Mouse (Mus musculus) hindbrain, embryonic 16.5 days (tissue): ENCODE measurements at regions not wholly inside any gene's neighbourhood (a gene's known extent, or its start where the extent isn't known, plus 50 kb on each side); places are given as distances from the start of the nearest gene placed in this dataset.

Experiments
- ATAC-seq: fragments of 200-750 bp; cut with Nextera tagmentation; 2 replicates; pipeline ENCODE4 v1.8.0; 2017; ENCODE audit warnings: moderate TSS enrichment, moderate library complexity
- H3K27ac ChIP-seq: fragments of 300-500 bp; sonication (generic); 2 replicates; pipeline ENCODE4 v1.5.1; 2014; ENCODE audit warnings: low read depth, mild to moderate bottlenecking, control low read depth, low read length, moderate library complexity
- H3K27me3 ChIP-seq: fragments of 300-500 bp; sonication (generic); replicated peaks from 2 replicates; pipeline ENCODE4 v1.6.1; 2014; ENCODE audit warnings: low read length; ENCODE audit not compliant: control insufficient read depth, insufficient read depth
- H3K36me3 ChIP-seq: fragments of 300-500 bp; sonication (generic); 2 replicates; pipeline ENCODE4 v1.6.1; 2014; ENCODE audit warnings: mild to moderate bottlenecking, low read length, moderate library complexity, mixed read lengths; ENCODE audit not compliant: control insufficient read depth, insufficient read depth
- H3K4me1 ChIP-seq: fragments of 300-500 bp; sonication (generic); 2 replicates; pipeline ENCODE4 v1.6.1; 2014; ENCODE audit warnings: low read depth, low read length; ENCODE audit not compliant: control insufficient read depth, insufficient read depth
- H3K4me2 ChIP-seq: fragments of 300-500 bp; sonication (generic); 2 replicates; pipeline ENCODE4 v1.6.1; 2014; ENCODE audit warnings: mild to moderate bottlenecking, low read length, control low read depth, moderate library complexity
- H3K4me3 ChIP-seq: fragments of 300-500 bp; sonication (generic); 2 replicates; pipeline ENCODE4 v1.5.1; 2014; ENCODE audit warnings: mild to moderate bottlenecking, low read length, control low read depth, moderate library complexity
- H3K9ac ChIP-seq: fragments of 300-500 bp; sonication (generic); 2 replicates; pipeline ENCODE4 v1.6.1; 2014; ENCODE audit warnings: low read depth, mild to moderate bottlenecking, control low read depth, low read length, moderate library complexity
- H3K9me3 ChIP-seq: fragments of 300-500 bp; sonication (generic); 2 replicates; pipeline ENCODE4 v1.6.1; 2014; ENCODE audit warnings: mild to moderate bottlenecking, low read length, moderate library complexity; ENCODE audit not compliant: control insufficient read depth
- WGBS: fragments of 180-500 bp; shearing (Covaris S2); extraction: QIAGEN DNeasy Blood & Tissue Kit; methylation state at CpG from one replicate; pipeline ENCODE4 v1.1.7; 2014; 5-methylcytosine and 5-hydroxymethylcytosine counted together

- Histone ChIP-seq H3K4me1 (no peaks in the 10 kb centered on the region), H3K4me2 (no peak overlapping the region), H3K27me3 (no peaks in the 10 kb centered on the region), H3K4me3 (no peak overlapping the region), H3K9ac (no peak overlapping the region), H3K27ac (no peak overlapping the region), H3K36me3 (no peaks in the 10 kb centered on the region), H3K9me3 (no peaks in the 10 kb centered on the region)
- 78% methylated on average over 5 of the region's 5 CpGs for WGBS
- no peak for ATAC-seq
These were observed 253.4 kb downstream of the Cog6 start for GRCm38 (mm10) chr3:52763660-52764059.

- Histone ChIP-seq H3K27ac (no peak overlapping the region), H3K9ac (no peak overlapping the region), H3K9me3 (no peaks in the 10 kb centered on the region), H3K4me2 (no peak overlapping the region), H3K36me3 (no peaks in the 10 kb centered on the region), H3K27me3 (no peaks in the 10 kb centered on the region), H3K4me3 (no peak overlapping the region), H3K4me1 (no peaks in the 10 kb centered on the region)
- no peak for ATAC-seq
- WGBS: 90% methylated on average over 6 of the region's 6 CpGs
These were observed 254.5 kb downstream of the Cog6 start for GRCm38 (mm10) chr3:52762549-52762948.

GRCm38 (mm10) chr3:52759846-52760245 is 257.2 kb downstream of the Cog6 start:
- Histone ChIP-seq H3K4me2 (no peak overlapping the region), H3K36me3 (no peaks in the 10 kb centered on the region), H3K9ac (no peak overlapping the region), H3K27me3 (no peaks in the 10 kb centered on the region), H3K4me1 (no peaks in the 10 kb centered on the region), H3K4me3 (no peak overlapping the region), H3K27ac (no peak overlapping the region), H3K9me3 (no peaks in the 10 kb centered on the region)
- WGBS: 93% methylated on average over 11 of the region's 11 CpGs
- ATAC-seq: no peak

GRCm38 (mm10) chr3:52758561-52758960 is 258.5 kb downstream of the Cog6 start:
- H3K4me3 ChIP-seq: no peak overlapping the region
- no peak overlapping the region for H3K9ac ChIP-seq
- H3K27me3 ChIP-seq: no peaks in the 10 kb centered on the region
- no peak overlapping the region for H3K27ac ChIP-seq
- no peaks in the 10 kb centered on the region for H3K36me3 ChIP-seq
- H3K4me1 ChIP-seq: no peaks in the 10 kb centered on the region
- no peaks in the 10 kb centered on the region for H3K9me3 ChIP-seq
- H3K4me2 ChIP-seq: no peak overlapping the region
- no peak for ATAC-seq
- WGBS: 42% methylated on average over 2 of the region's 2 CpGs

- 96% methylated on average over 5 of the region's 5 CpGs for WGBS
- Histone ChIP-seq H3K27me3 (no peaks in the 10 kb centered on the region), H3K9me3 (no peaks in the 10 kb centered on the region), H3K27ac (no peak overlapping the region), H3K36me3 (no peaks in the 10 kb centered on the region), H3K4me3 (no peak overlapping the region), H3K4me1 (no peaks in the 10 kb centered on the region), H3K9ac (no peak overlapping the region), H3K4me2 (no peak overlapping the region)
- no peak for ATAC-seq
These were observed 260.2 kb downstream of the Cog6 start for GRCm38 (mm10) chr3:52756816-52757215.

- no peak overlapping the region for H3K4me3 ChIP-seq
- H3K4me1 ChIP-seq: no peaks in the 10 kb centered on the region
- H3K27me3 ChIP-seq: no peaks in the 10 kb centered on the region
- ATAC-seq: no peak
- H3K9ac ChIP-seq: no peak overlapping the region
- no peak overlapping the region for H3K4me2 ChIP-seq
- 86% methylated on average over 5 of the region's 5 CpGs for WGBS
- H3K9me3 ChIP-seq: no peaks in the 10 kb centered on the region
- H3K36me3 ChIP-seq: no peaks in the 10 kb centered on the region
- H3K27ac ChIP-seq: no peak overlapping the region
These were observed 261.0 kb downstream of the Cog6 start for GRCm38 (mm10) chr3:52756006-52756405.

- no peak overlapping the region for H3K9ac ChIP-seq
- H3K9me3 ChIP-seq: no peaks in the 10 kb centered on the region
- 52% methylated on average over 6 of the region's 6 CpGs for WGBS
- no peaks in the 10 kb centered on the region for H3K4me1 ChIP-seq
- H3K27ac ChIP-seq: no peak overlapping the region
- H3K4me3 ChIP-seq: no peak overlapping the region
- H3K27me3 ChIP-seq: no peaks in the 10 kb centered on the region
- no peak for ATAC-seq
- H3K36me3 ChIP-seq: no peaks in the 10 kb centered on the region
- H3K4me2 ChIP-seq: no peak overlapping the region
These were observed 262.1 kb downstream of the Cog6 start for GRCm38 (mm10) chr3:52754978-52755377.

GRCm38 (mm10) chr3:52754401-52754800 is 262.6 kb downstream of the Cog6 start:
- 39% methylated on average over 4 of the region's 4 CpGs for WGBS
- no peak for ATAC-seq
- Histone ChIP-seq H3K36me3 (no peaks in the 10 kb centered on the region), H3K4me2 (no peak overlapping the region), H3K9ac (no peak overlapping the region), H3K4me3 (no peak overlapping the region), H3K27me3 (no peaks in the 10 kb centered on the region), H3K9me3 (no peaks in the 10 kb centered on the region), H3K4me1 (no peaks in the 10 kb centered on the region), H3K27ac (no peak overlapping the region)

GRCm38 (mm10) chr3:52746917-52747316 is 270.1 kb downstream of the Cog6 start:
- Histone ChIP-seq H3K27me3 (no peaks in the 10 kb centered on the region), H3K9ac (no peak overlapping the region), H3K4me2 (no peak overlapping the region), H3K36me3 (no peaks in the 10 kb centered on the region), H3K27ac (no peak overlapping the region), H3K4me1 (no peaks in the 10 kb centered on the region), H3K4me3 (no peak overlapping the region), H3K9me3 (no peaks in the 10 kb centered on the region)
- WGBS: 42% methylated on average over 3 of the region's 3 CpGs
- ATAC-seq: no peak

- Histone ChIP-seq H3K9me3 (no peaks in the 10 kb centered on the region), H3K27ac (no peak overlapping the region), H3K4me3 (no peak overlapping the region), H3K27me3 (no peaks in the 10 kb centered on the region), H3K9ac (no peak overlapping the region), H3K36me3 (no peaks in the 10 kb centered on the region), H3K4me2 (no peak overlapping the region), H3K4me1 (no peaks in the 10 kb centered on the region; the same call in 1 of the 2 replicates)
- no peak for ATAC-seq
- 74% methylated on average over 8 of the region's 8 CpGs for WGBS
These were observed 272.7 kb downstream of the Cog6 start for GRCm38 (mm10) chr3:52744334-52744733.
